Mouse (Mus musculus) brain, embryonic 18.5 days (tissue): ENCODE measurements around the gene Sptlc2.

Source experiments
- DNase-seq: peaks from one replicate; pipeline ENCODE4 v3.0.0-alpha.2; 2012; ENCODE audit warnings: low read depth, low spot score

The Sptlc2 gene

DNA sequence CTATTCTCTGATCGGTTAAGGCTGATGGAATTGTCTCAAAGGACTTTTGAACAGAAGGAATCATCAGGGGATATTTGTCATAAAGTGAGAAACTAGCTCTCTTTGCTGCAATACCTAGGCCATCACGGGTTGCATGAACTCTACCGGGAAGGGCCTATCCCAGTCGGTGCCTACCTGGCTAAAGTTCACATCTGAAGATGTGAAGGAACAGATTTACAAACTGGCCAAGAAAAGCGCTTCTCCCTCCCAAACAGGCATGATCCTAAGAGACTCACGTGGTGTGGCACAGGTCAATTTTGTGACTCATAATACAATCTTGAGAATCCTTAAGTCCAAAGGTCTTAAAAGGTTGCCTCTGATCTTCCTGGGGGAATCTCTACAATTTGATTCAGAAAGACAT, 6.2 kb upstream of the Sptlc2 start:
- no peak for DNase-seq

DNA sequence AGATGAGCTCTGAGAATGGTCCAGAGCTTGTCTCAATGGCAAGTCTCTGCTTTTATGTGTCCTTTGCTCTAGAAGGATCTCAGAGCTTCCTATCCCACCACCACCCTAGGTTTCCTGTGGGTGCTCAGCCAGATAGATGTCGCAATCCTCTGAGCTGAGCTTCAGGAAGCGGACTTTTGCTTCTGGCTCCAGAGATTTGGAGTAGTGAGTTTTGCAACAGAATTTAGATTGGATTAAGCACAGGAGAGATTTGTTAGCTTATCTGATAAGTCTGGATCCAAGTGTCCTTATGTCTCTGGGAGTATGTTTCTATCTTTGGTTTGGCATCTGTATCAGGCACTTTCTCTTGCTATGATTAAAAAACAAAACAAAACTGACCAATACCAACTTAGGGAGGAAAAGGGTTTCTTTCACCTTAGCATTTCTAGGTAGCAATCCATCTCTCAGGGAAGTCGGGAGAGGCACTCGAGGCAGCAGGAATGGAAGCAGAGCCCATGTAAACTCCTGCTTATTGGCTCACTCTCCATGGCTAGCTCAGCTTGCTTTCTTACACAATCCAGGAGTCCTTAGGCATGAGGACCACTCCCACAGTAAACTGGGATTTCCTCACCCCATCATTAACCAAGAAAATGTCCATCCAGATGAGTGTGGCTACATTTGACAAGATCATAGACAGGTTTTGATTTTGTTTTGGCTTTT, 5.4 kb upstream of the Sptlc2 start:
- DNase-seq, result no peak

DNA sequence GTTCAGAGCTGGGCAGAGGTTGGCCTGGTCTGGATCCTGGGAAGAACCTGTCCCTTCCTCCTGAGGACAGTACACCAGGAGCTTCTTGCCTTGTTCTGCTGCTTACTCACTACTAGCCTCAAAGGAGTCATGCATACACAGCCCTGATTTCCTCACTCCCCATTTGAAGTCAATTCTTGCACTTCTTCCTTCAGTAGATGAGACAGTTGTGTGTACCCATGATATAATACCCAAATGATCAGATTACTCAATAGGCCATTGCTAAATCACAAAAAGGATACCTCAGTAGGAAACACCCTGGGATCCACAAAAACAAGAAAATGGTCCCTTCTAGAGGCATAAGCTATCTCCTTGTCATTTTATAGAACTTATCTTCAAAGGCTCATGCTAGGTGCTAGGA, 3.2 kb upstream of the Sptlc2 start:
- no peak for DNase-seq

DNA sequence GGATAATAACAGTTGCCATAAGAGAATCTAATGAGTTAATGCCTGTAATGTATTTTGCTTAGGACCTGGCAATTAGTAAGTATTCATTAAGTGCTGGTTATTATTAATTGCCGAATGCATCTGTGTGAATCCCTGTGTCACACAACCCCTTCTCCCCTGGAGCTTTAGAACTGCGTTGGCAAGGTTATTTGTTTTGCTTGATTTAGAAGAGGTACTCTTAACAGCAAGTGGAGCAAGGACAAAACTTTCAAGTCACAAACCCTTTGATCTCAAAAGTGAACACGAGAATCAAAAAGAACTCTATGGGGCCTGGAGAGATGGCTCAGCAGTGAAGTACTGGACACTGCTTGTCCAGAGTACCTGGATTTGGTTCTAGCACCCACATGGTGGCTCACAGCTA, 1.1 kb upstream of the Sptlc2 start:
- no peak for DNase-seq

DNA sequence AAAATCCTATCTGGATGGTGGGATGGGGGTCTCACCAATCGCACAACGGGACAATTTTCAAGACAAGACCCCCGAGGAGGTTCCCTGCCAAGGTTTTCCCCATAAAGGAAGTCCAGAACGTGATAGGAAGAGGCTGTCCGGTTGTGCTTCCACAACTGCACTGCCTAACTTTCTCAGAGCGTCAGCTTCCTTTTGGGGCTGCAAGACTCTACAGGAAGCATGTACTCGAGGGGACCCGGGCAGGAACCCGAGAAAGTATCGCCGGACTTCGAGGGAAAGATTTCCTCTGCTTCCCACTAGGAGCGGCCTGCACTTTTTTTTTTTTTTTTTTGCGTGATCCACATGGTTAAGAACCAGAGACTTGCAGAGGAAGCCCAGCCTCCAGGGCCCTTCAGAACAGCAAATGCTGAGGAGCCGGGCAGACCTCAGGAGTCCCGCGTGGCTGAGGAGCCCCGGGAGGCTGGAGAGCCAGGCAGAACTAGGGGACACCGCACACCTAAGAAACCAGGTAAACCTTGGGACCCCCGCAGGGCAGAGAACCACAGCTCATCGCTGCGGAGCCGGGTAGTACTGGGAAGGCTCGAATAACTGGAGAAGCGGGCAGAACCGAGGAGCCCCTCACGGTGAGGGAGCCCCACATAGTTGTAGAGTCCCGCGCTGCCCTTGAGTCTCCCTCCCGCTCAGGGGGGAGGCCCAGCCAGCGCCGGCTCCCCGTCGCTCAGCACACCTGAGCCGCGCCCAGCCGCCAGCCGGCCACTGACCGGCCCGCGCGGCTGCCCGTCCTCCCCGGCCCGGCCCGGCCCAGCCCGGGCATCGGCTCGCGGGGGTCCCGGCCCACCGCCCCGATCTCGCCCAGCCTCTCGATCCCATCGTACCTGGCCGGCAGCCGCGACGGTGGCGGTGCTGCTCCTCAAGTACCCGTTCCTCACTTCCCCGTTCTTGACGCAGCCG, 709 bp downstream of the Sptlc2 start:
- no peak for DNase-seq

DNA sequence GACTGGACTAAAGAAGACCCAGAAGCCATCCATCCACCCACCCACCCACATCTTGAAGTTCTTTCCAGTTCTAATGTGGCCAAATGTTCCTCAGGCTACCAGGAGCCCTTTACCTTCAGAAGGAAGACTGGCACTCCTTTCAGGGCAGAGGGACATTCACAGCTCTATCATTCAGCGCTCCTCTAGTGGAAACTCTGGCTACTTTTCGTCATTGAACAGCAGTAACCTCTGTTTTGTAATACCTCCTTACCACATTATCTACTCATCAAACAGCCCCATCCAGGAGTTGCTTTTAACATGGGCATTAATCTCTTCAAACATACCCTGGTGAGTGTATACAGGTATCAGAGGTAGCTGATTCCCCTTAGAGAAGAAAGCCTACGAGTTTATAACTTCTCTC, 3.1 kb downstream of the Sptlc2 start:
- no peak for DNase-seq

DNA sequence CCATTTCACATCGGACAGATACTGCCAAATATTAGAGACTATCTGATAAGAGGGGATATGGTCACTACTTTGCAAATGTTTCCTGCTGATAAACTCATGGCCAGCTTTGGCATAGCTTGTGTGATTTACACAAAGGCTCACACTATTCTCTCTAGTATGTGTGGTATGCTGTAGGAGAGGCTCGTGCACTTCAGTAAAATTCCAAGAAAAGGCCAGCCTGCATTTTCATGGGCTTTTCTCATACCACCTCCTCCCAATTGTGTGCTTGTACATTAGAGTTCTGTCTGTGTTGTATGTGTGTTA, 6.8 kb downstream of the Sptlc2 start:
- DNase-seq, result no peak

DNA sequence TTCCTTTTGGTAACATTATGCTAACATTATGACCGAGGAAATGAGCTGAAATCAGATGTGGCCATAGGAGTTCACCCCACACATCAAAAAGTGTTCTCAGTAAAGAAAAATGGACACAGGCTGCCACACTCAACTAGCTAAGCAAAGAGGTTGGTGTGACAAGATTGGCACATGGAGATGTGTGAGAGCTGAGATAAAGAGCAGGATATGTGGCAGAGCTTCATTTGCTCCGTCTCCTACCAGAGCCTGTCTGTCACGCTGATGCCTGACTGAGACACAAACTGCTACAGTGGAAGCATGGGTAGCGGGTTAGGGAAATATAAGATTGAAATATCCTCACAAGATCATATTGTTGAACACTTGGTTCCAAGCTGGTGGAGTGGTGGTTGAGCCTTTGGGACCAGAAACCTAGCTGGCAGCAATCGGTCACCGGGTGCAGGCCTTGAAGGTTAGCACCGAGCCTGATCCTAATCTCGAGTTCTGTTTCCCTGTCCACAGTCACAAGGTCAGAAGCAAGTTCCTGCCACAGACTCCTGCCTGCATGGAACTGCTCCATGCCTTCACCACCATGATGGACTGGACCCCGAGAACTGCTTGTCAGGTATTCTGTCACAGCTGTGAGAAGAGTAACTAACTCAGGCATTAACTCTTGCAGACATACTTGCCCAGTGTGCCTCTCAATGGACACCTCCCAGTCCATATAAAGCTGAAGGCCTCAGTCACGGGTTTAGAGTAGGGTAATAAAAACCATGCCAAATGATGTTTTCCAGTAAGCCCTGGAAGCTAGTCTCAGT, 7.4 kb downstream of the Sptlc2 start:
- DNase-seq, result no peak

DNA sequence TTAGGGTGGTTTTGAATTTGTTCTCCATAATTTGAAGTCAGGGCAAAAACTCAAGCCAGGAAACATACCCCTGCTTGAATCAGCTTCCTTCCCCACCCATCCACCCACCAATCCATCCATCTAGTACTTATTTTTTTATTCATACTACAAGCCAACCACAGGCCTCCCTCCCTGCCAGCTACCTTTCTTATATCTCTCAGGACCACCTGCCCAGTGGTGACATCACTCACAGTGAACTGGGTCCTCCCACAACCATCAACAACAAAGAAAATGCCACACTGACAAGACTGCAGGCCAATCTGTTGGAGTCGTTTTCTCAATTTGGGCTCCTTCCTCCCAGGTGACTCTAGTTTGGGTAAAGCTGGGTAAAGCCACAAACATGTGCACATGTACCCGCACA, 8.7 kb downstream of the Sptlc2 start:
- no peak for DNase-seq

DNA sequence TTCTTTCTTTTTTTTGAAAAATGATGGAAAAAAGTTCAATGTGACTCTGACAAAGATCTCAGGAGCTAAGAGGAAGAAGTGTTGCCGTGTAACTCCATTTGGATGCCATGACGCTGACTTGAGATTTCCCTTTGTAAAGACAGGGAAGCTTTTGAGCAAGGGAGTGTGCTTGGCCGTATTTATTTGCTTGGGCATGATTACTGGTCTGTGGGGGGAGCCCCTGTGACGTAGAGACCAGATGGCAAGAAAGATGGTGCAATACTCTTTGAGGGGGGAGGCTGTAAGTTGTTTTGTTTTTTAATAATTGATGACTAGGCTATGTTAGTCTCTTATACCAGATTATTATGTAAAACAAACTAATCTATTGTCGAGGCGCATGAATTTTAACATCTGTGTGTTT, 14.0 kb downstream of the Sptlc2 start:
- no peak for DNase-seq

DNA sequence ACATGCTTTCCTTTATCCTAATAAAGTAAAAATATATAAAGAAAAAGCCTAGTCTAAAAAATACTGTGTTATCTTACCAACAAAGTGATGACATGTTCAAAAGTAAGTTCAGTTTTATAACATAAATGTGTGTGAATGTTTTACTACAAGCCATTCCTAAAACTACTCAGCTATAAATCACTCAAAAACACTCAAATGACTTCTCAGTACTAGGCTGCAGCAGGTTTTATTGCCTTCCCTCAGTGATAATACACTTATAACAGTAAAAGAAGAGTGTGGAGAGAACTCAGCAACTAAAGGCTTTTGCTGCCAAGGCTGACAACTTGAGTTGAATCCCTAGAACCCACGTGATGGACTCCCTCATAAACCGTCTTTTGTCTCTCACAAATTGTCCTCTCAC, 18.8 kb downstream of the Sptlc2 start:
- DNase-seq, result no peak

DNA sequence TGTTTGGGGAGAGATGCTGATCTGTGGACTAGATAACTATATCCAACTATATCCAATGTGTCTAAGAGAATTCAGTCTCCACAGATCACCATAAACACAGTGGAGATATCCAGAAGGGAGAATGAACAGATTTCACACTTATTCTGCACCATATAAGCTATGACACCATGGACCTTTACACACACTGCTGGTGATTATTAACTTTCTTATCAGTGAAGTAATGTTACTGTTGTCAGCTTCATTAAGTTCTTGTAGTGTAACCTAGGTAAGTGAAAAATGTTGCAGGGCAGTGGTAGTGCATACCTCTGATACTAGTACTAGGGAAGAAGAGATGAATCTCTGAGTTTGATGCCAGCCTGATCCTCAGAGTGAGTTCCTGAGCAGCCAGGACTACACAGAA, 20.1 kb downstream of the Sptlc2 start:
- no peak for DNase-seq

DNA sequence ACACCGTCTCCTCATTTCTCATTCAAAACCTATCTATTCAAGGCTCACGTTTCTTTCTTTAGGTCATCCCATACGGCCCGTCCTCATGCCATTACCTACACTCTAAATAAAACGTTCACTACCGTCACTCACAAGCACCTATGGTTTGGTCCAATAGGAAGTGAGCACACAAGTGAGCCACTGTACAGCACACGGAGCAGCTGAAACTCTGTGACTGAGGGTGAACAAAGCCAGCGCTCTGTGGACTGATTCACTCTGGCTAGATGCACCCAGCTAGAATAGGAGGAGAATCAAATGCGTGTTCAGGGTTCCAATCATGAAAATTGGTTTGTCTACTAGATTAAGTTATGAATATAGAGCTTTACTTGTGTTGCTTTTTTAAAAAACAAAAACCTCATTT, 22.5 kb downstream of the Sptlc2 start:
- no peak for DNase-seq

DNA sequence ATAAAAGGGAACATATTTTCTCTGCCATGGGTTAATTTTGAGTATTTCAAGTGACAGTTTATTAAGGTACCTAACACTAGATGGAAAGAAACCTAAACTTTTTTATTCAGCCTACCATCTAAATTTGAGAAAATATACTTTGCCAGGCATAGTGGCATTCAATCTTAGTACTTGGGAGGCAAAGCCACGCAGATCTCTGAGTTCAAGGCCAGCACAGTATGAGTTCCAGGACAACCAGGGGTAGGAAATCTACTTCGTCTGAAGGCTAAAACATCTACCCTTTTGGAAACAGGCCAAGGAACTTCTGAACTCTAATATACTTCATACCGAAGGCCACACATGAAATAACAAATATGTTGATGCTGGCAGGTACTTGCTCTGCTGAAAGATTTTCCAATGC, 26.0 kb downstream of the Sptlc2 start:
- DNase-seq, result no peak

DNA sequence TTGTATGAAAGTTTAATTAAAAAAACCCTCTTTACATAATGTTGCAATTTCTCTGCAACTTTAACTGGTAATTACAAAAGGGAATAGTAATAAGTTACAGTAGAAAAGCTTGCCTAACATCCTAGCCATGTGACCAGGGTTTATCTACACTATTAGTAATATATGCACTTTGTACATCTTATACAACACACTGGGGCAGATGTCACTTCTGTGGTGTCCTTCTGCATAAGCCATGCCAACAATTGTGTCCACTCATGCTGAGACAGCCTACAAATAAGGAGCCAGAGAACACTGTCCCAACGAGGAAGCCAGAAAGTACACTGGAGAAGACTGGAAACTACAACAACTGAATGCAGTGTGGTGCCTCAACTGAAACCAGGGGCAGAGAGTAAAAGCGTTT, 40.1 kb downstream of the Sptlc2 start:
- no peak for DNase-seq

DNA sequence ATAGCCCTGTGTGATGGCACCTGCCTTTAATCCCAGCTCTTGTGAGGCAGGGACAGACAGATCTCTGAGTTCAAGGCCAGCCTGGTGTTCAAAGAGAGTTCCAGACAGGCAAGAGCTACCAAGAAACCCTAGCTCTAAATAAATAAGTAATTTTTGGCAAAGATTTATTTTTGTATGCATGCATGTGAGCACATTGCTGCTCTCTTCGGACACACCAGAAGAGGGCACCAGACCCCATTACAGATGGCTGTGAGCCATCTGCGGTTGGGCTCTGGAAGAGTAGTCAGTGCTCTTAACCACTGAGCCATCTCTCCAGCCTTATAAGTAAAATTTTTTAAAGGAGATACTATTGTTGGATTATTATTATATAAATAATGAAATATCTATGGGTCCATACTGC, 40.6 kb downstream of the Sptlc2 start:
- no peak for DNase-seq

DNA sequence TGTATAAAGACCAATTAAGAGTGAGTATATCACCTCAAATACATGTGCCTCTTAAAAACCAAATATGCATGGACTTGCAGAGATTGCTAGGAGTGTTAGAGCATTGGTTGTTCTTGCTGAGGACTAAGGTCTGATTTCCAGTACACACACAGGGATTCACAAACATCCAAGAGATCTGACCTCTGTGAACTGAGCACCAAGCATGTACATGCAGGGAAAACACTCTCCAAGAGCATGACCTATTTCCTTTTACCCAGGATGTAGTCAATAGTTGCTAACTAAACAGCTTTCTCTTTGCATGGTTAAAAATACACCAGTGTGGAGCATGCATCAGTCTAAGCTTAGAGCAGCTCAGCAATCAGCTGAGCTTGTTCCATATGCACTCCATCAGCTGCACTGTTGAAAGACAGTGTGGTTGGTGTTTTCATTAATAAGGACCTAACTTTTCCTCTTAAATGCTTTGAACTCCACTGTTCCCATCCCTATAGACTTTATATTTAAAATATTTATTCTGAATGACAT, 45.0 kb downstream of the Sptlc2 start:
- no peak for DNase-seq

DNA sequence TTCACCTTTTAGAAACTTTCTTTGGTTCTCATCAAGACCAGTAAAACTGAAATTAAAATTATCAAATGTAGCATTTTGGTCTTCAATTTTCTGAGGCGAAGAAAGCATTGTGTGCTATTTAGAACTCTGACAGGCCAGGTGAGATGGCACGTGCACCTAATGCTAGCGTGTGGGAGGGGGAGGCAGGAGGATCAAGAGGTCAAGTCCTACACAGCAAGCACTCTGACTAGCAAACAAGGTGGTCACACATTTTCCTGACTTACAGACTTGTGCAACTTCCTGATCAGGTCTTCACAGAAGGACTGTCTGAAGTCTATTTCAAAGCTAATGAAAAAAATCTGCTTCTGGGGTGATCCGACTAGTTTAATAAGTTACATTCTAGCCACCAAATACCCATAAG, 50.1 kb downstream of the Sptlc2 start:
- no peak for DNase-seq

DNA sequence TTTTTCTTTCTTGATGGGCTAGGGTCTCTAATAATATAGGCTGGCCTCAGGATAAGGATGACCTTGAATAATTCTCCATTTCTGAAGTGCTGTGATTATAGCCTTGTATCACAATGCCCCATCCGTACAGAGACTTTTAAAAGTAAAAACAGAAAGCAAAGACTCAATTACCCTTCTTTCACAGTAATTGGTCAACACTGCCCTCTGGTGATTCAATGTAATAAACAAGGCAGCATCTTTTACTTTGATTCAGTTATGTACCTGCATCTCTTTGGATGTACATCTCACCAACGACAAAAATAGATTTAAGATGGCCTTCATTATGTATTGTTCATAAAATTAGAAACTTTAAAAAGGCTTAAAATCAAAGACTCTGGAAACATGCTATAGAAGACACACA, 53.3 kb downstream of the Sptlc2 start:
- no peak for DNase-seq

DNA sequence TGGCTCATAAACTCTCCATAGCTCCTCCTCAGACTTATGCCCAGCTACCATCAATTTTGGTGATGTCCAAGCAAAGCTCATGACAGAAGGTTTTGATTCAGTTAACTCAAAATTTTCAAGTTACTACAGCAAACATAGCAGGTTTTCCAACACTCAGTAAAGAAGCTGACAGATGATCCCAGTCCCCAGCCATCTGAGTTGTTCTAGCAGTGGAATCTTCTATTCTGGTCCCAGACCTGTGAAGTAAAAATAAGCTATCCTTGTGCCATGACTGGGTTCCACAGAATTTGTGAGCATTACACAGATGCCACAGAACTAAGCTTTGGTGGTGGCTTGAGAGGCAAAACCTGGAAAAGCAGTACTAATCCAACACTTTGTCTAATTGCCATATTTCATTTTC, 54.4 kb downstream of the Sptlc2 start:
- no peak for DNase-seq

DNA sequence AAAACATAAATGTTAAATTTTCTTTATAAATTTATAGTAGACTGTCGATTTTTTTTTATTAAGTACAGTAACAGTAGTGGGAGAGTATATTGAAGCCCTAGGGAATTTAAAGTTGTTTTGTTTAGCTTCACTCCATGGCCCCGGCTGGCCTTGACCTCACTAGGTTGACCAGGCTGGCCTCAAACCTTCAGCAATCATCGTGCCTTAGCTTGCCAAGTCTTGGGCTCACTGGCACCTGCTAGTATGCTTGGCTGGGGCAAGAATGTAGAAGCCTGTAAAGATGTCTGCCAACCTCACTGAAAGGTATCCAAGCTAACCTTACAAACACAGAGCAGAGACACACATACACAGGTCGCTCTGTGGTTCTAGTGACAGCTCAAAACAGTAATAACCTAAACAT, 55.6 kb downstream of the Sptlc2 start:
- DNase-seq, result no peak

DNA sequence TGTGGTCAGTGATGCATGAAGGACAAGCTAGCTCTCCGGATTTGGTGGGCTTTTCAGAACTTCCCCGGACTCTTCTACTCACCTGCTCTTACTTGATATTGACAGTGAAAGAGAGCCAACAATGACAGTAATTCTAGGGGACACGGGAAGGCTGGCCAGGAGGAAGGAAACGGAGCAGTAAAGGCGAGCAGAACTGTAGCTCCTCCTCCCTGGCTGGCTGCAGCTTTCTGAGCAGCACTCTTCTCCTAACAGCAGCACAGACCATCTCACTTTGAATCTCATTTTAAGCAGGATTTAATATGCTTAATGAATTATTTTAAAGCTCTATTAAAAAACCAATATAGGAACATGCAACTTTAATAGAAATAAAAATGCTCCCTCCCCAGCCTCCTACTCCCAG, 56.2 kb downstream of the Sptlc2 start:
- DNase-seq, result no peak
